Mouse (Mus musculus): ENCODE data around the gene Nkx2-3.

Nkx2-3 gene

GRCm38 (mm10) chr19:43605666-43606551, 6.2 kb upstream of the Nkx2-3 start:
- DNase-seq (ENCODE audit: low read depth, low spot score), result no peak

- no peak for DNase-seq (ENCODE audit: low read depth, low spot score)
Measured at GRCm38 (mm10) chr19:43606552-43607530, 5.3 kb upstream of the Nkx2-3 start.

- no peak for DNase-seq (ENCODE audit: low read depth, low spot score)
Measured at GRCm38 (mm10) chr19:43607842-43608680, 4.1 kb upstream of the Nkx2-3 start.

GRCm38 (mm10) chr19:43608711-43609457, 3.2 kb upstream of the Nkx2-3 start:
- no peak for DNase-seq (ENCODE audit: low read depth, low spot score)

GRCm38 (mm10) chr19:43609458-43610330, 2.4 kb upstream of the Nkx2-3 start:
- no peak for DNase-seq (ENCODE audit: low read depth, low spot score)

GRCm38 (mm10) chr19:43610341-43610848, 1.7 kb upstream of the Nkx2-3 start:
- DNase-seq (ENCODE audit: low read depth, low spot score), result no peak

GRCm38 (mm10) chr19:43611110-43611509, 1.0 kb upstream of the Nkx2-3 start:
- DNase-seq (ENCODE audit: low read depth, low spot score), result no peak

GRCm38 (mm10) chr19:43611561-43611960, 564 bp upstream of the Nkx2-3 start:
- no peak for DNase-seq (ENCODE audit: low read depth, low spot score)

- DNase-seq (ENCODE audit: low read depth, low spot score), result no peak
Measured at GRCm38 (mm10) chr19:43612501-43612971, 411 bp downstream of the Nkx2-3 start.

- no peak for DNase-seq (ENCODE audit: low read depth, low spot score)
Measured at GRCm38 (mm10) chr19:43613293-43614130, 1.4 kb downstream of the Nkx2-3 start.

- no peak for DNase-seq (ENCODE audit: low read depth, low spot score)
Measured at GRCm38 (mm10) chr19:43614341-43615073, 2.4 kb downstream of the Nkx2-3 start.

GRCm38 (mm10) chr19:43615074-43615445, 2.9 kb downstream of the Nkx2-3 start:
- no peak for DNase-seq (ENCODE audit: low read depth, low spot score)

- DNase-seq (ENCODE audit: low read depth, low spot score), result no peak
Measured at GRCm38 (mm10) chr19:43615571-43616414, 3.7 kb downstream of the Nkx2-3 start.

GRCm38 (mm10) chr19:43616415-43616861, 4.3 kb downstream of the Nkx2-3 start:
- no peak for DNase-seq (ENCODE audit: low read depth, low spot score)

- no peak for DNase-seq (ENCODE audit: low read depth, low spot score)
Measured at GRCm38 (mm10) chr19:43616889-43617288, 4.8 kb downstream of the Nkx2-3 start.

GRCm38 (mm10) chr19:43617761-43618349, 5.7 kb downstream of the Nkx2-3 start:
- no peak for DNase-seq (ENCODE audit: low read depth, low spot score)
